Comparison of ENCODE assay signal across 13 mouse cellular contexts in genomic region chr11:38021704-38022103, GRCm38 (mm10).
"Had no signal": no experiment of that assay in that cellular context is flagged by ENCODE, and none has a peak within 500 bp of the region (broad histone marks: within the 10 kb centered on the region; RNA-seq: fewer than 3 reads in every experiment).

No protein-coding gene starts in this region.

- H3K9ac ChIP-seq: limb, embryonic 15.5 days; liver, embryonic 12.5 days; lung, embryonic 14.5 days; midbrain, embryonic 13.5 days; neural tube, embryonic 12.5 days; stomach, embryonic 15.5 days had no signal

- H3K4me1 ChIP-seq: limb, embryonic 15.5 days; liver, embryonic 12.5 days; neural tube, embryonic 12.5 days; stomach, embryonic 15.5 days had no signal

- ATAC-seq: liver, embryonic 12.5 days; midbrain, embryonic 13.5 days had no signal

- H3K36me3 ChIP-seq: limb, embryonic 15.5 days; liver, embryonic 12.5 days; midbrain, embryonic 13.5 days; neural tube, embryonic 12.5 days; stomach, embryonic 15.5 days had no signal

- H3K27me3 ChIP-seq: limb, embryonic 15.5 days; liver, embryonic 12.5 days; midbrain, embryonic 13.5 days; neural tube, embryonic 12.5 days; stomach, embryonic 15.5 days had no signal

- H3K4me2 ChIP-seq: limb, embryonic 15.5 days; liver, embryonic 12.5 days; lung, embryonic 14.5 days; midbrain, embryonic 13.5 days; neural tube, embryonic 12.5 days; stomach, embryonic 15.5 days had no signal

- H3K4me3 ChIP-seq: left cerebral cortex, adult 2 months; limb, embryonic 15.5 days; liver, embryonic 12.5 days; midbrain, embryonic 13.5 days; neural tube, embryonic 12.5 days; stomach, embryonic 15.5 days had no signal

- H3K27ac ChIP-seq: left cerebral cortex, adult 2 months; limb, embryonic 15.5 days; liver, embryonic 12.5 days; midbrain, embryonic 13.5 days; neural tube, embryonic 12.5 days; stomach, embryonic 15.5 days had no signal

- DNase-seq: kidney, adult 18-20 months; kidney, postnatal 10 days; lung, embryonic 14.5 days; lung, postnatal 10 days; lung, postnatal 4 days; right cerebral cortex, postnatal 14 days; thymus, postnatal 36 days had no signal

- H3K9me3 ChIP-seq: limb, embryonic 15.5 days; liver, embryonic 12.5 days; midbrain, embryonic 13.5 days; neural tube, embryonic 12.5 days; stomach, embryonic 15.5 days had no signal
